8 mouse cellular contexts compared by ENCODE assay signal in the genomic region with DNA sequence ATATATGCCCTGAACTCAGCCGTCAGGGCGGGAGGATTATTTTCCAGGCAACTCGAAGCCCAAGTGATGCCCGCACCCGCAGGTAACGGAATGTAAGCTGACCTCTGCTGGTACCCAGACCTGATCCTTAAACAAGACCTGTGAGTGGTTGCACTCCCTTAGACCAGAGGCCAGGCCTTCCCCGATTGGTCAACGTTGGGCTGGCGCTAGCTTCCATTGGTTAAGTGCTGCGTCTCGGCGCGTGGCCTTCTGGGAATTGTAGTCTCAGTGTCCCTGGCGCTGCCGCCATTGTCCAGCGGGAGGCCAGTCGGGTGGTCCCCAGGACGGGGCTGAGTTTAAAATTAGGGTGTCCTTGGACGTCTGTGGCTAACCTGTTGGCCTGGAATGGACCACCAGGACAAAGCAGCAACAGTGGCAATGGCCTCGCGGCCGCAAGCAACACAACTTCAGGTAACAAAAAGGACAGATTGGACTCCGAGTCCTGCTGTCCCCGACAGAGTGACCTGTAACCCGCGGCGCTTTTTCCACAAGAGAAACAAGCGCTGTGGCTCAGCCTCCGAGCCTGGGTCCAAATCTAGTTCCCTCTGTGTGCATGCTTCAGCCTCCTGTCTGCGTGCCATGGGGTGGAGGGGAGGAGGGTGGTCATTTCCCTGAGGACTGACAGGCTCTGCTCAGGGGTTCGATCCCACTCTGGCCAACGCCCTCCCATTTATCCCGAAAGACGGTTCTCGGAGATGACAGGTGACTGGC. TPM values are rescaled to one million over a fixed set of nuclear protein-coding genes. Genes with fewer than 3 reads are reported as not detected.
DNase-seq lines count a peak whose midpoint lies in the region; ATAC-seq lines count a peak whose summit lies in the region.

A gene (plus strand): TSS at position 267 of the 750 bp plus-strand sequence.

- intact Hi-C loops in gastrocnemius, postnatal 14 days (cut with DNase I; ENCODE audit: low total_unique reads): no loop called here
- intact Hi-C loops in left cerebral cortex, postnatal 10 days (cut with DNase I): no loop called here

- peak; percentile 100 for ATAC-seq in inflammation-experienced regulatory T-cells, adult 6 months
- peak; percentile 100 for ATAC-seq in megakaryocyte-erythroid progenitor cell, adult 5-6 weeks (replicated peaks; ENCODE audit: low FRiP score, low TSS enrichment, poor library complexity, severe bottlenecking)

- DNase-seq in adrenal gland, adult (ENCODE audit: inconsistent age in 2 of 2, low spot score in 1 of 2): peak; percentile 94 to 98
- DNase-seq in embryo, embryonic 10.5 days (ENCODE audit: low spot score): peak; percentile 99
- peak; percentile 95 for DNase-seq in gastrocnemius, postnatal 14 days
- DNase-seq in left cerebral cortex, postnatal 10 days (ENCODE audit: extremely low spot score in 1 of 2, low spot score in 2 of 2): peak; percentile 96 to 97
- peak; percentile 96 for DNase-seq in right cerebral cortex, postnatal 25 days
- peak; percentile 87 to 95 for DNase-seq in urinary bladder, postnatal 4 days (ENCODE audit: low spot score in 2 of 2)

RNA-seq across cellular contexts. Expression of the gene that starts here (rescaled TPM):
- 1 to 10 TPM; 1.9 to 2.1 TPM for total RNA-seq in gastrocnemius, postnatal 14 days (2021)
- polyA plus RNA-seq in inflammation-experienced regulatory T-cells, adult 6 months (2017; shearing (Covaris generic)): 1 to 10 TPM; 1.1 to 1.6 (median 1.6) TPM
- total RNA-seq in left cerebral cortex, postnatal 10 days (2021): 1 to 10 TPM; 7.5 to 7.7 TPM
- total RNA-seq in megakaryocyte-erythroid progenitor cell, adult 5-6 weeks (2014; fragmentation: Nextera tagmentation): 3.2 and 6.2 TPM in 2 replicates
- 3.3 and 4.0 TPM in 2 replicates for total RNA-seq in megakaryocyte-erythroid progenitor cell, adult 5-6 weeks (2017)

Comparison
In these comparisons a context has a peak if more than half of its experiments do, and no peak if none do; other contexts are left out.
1. Peak in every context shown above with its lines: DNase-seq and ATAC-seq.